Mouse (Mus musculus): ENCODE results near the gene Alkbh6. TPM values are rescaled to one million over a fixed set of nuclear protein-coding genes. Genes with fewer than 3 reads are reported as not detected.

Gene Alkbh6
- polyA plus RNA-seq, 1 experiment from 2014 or later, result 64.4 TPM

GRCm38 (mm10) chr7:30354059-30354458, 45.5 kb downstream of the Alkbh6 start:
- H3K36me3 ChIP-seq (ENCODE audit: control insufficient read depth, insufficient read depth, low read length), result no peaks in the 10 kb centered on the region
- no peak overlapping the region for H3K9ac ChIP-seq (ENCODE audit: low read length)
- H3K27me3 ChIP-seq (ENCODE audit: control insufficient read depth, insufficient read depth, low read length), result no peaks in the 10 kb centered on the region
- no peak overlapping the region for H3K27ac ChIP-seq (ENCODE audit: low read length)
- no peak for ATAC-seq (ENCODE audit: insufficient read depth, low FRiP score)
- no peaks in the 10 kb centered on the region for H3K9me3 ChIP-seq (replicated peaks; ENCODE audit: control insufficient read depth, low read length)
- H3K4me2 ChIP-seq (ENCODE audit: low read depth, low read length), result no peak overlapping the region
- 61% methylated on average over 4 of the region's 4 CpGs for WGBS
- no peak overlapping the region for H3K4me3 ChIP-seq (replicated peaks; ENCODE audit: low read length)
- no peaks in the 10 kb centered on the region; the same call in none of the 2 replicates for H3K4me1 ChIP-seq (ENCODE audit: control insufficient read depth, insufficient read depth, low read length)

- Histone ChIP-seq H3K9me3 (replicated peaks; ENCODE audit: control insufficient read depth, low read length) (no peaks in the 10 kb centered on the region), H3K4me2 (ENCODE audit: low read depth, low read length) (peak overlapping the region; percentile 48), H3K9ac (ENCODE audit: low read length) (peak overlapping the region; percentile 60), H3K27ac (ENCODE audit: low read length) (peak overlapping the region; percentile 90), H3K36me3 (ENCODE audit: control insufficient read depth, insufficient read depth, low read length) (no peaks in the 10 kb centered on the region), H3K4me3 (replicated peaks; ENCODE audit: low read length) (peak overlapping the region; percentile 34), H3K4me1 (ENCODE audit: control insufficient read depth, insufficient read depth, low read length) (peaks cover 21% of the 10 kb centered on the region), H3K27me3 (ENCODE audit: control insufficient read depth, insufficient read depth, low read length) (no peaks in the 10 kb centered on the region)
- peak; percentile 53; the same call in 1 of the 2 replicates for ATAC-seq (ENCODE audit: insufficient read depth, low FRiP score)
- WGBS, result 55% methylated on average over 7 of the region's 7 CpGs
These were observed 50.1 kb downstream of the Alkbh6 start for GRCm38 (mm10) chr7:30358378-30359186.

GRCm38 (mm10) chr7:30359276-30359865, 50.9 kb downstream of the Alkbh6 start:
- WGBS, result 57% methylated on average over 31 of the region's 31 CpGs
- H3K9ac ChIP-seq (ENCODE audit: low read length), result peak overlapping the region; percentile 60
- H3K9me3 ChIP-seq (replicated peaks; ENCODE audit: control insufficient read depth, low read length), result no peaks in the 10 kb centered on the region
- no peaks in the 10 kb centered on the region for H3K27me3 ChIP-seq (ENCODE audit: control insufficient read depth, insufficient read depth, low read length)
- peak overlapping the region; percentile 90 for H3K27ac ChIP-seq (ENCODE audit: low read length)
- H3K36me3 ChIP-seq (ENCODE audit: control insufficient read depth, insufficient read depth, low read length), result no peaks in the 10 kb centered on the region
- peak overlapping the region; percentile 34 for H3K4me3 ChIP-seq (replicated peaks; ENCODE audit: low read length)
- ATAC-seq (ENCODE audit: insufficient read depth, low FRiP score), result no peak
- peaks cover 21% of the 10 kb centered on the region for H3K4me1 ChIP-seq (ENCODE audit: control insufficient read depth, insufficient read depth, low read length)
- peak overlapping the region; percentile 48 for H3K4me2 ChIP-seq (ENCODE audit: low read depth, low read length)

- H3K27ac ChIP-seq (ENCODE audit: low read length), result peak overlapping the region; percentile 90
These were observed 51.5 kb downstream of the Alkbh6 start for GRCm38 (mm10) chr7:30360028-30360427.

GRCm38 (mm10) chr7:30362652-30363343, 54.3 kb downstream of the Alkbh6 start, which contains the start of gene Lrfn3:
Gene Lrfn3, minus strand, starts transcription at chr7:30362772.
- H3K27me3 ChIP-seq (ENCODE audit: control insufficient read depth, insufficient read depth, low read length), result no peaks in the 10 kb centered on the region
- ATAC-seq (ENCODE audit: insufficient read depth, low FRiP score), result peak; percentile 73; the same call in 1 of the 2 replicates

More at GRCm38 (mm10) chr7:30360028-30360427, 51.5 kb downstream of the Alkbh6 start:
- no peaks in the 10 kb centered on the region for H3K27me3 ChIP-seq (ENCODE audit: control insufficient read depth, insufficient read depth, low read length)
- no peaks in the 10 kb centered on the region for H3K9me3 ChIP-seq (replicated peaks; ENCODE audit: control insufficient read depth, low read length)
- H3K36me3 ChIP-seq (ENCODE audit: control insufficient read depth, insufficient read depth, low read length), result no peaks in the 10 kb centered on the region
- H3K4me2 ChIP-seq (ENCODE audit: low read depth, low read length), result peak overlapping the region; percentile 48
- no peak for ATAC-seq (ENCODE audit: insufficient read depth, low FRiP score)
- 81% methylated on average over 17 of the region's 17 CpGs for WGBS
- peak overlapping the region; percentile 60 for H3K9ac ChIP-seq (ENCODE audit: low read length)
- H3K4me3 ChIP-seq (replicated peaks; ENCODE audit: low read length), result peak overlapping the region; percentile 34
- peaks cover 21% of the 10 kb centered on the region for H3K4me1 ChIP-seq (ENCODE audit: control insufficient read depth, insufficient read depth, low read length)

GRCm38 (mm10) chr7:30363344-30363738, 54.8 kb downstream of the Alkbh6 start:
- 51% methylated on average over 6 of the region's 6 CpGs for WGBS

More at GRCm38 (mm10) chr7:30362652-30363343, 54.3 kb downstream of the Alkbh6 start, which contains the start of gene Lrfn3:
- H3K9me3 ChIP-seq (replicated peaks; ENCODE audit: control insufficient read depth, low read length), result no peaks in the 10 kb centered on the region
- H3K9ac ChIP-seq (ENCODE audit: low read length), result peak within 1 kb of the TSS; percentile 80
- 1% methylated on average over 51 of the region's 55 CpGs for WGBS
- H3K27ac ChIP-seq (ENCODE audit: low read length), result peak within 1 kb of the TSS; percentile 16; the same call in 1 of the 2 replicates
- H3K36me3 ChIP-seq (ENCODE audit: control insufficient read depth, insufficient read depth, low read length), result no peaks in the 10 kb centered on the region
- peaks cover 21% of the 10 kb centered on the region for H3K4me1 ChIP-seq (ENCODE audit: control insufficient read depth, insufficient read depth, low read length)
- H3K4me2 ChIP-seq (ENCODE audit: low read depth, low read length), result peak within 1 kb of the TSS; percentile 83
- H3K4me3 ChIP-seq (replicated peaks; ENCODE audit: low read length), result peak within 1 kb of the TSS; percentile 58

More at GRCm38 (mm10) chr7:30363344-30363738, 54.8 kb downstream of the Alkbh6 start:
- Histone ChIP-seq H3K4me1 (ENCODE audit: control insufficient read depth, insufficient read depth, low read length) (peaks cover 21% of the 10 kb centered on the region), H3K9me3 (replicated peaks; ENCODE audit: control insufficient read depth, low read length) (no peaks in the 10 kb centered on the region), H3K4me3 (replicated peaks; ENCODE audit: low read length) (peak overlapping the region; percentile 58), H3K27ac (ENCODE audit: low read length) (no peak overlapping the region), H3K9ac (ENCODE audit: low read length) (peak overlapping the region; percentile 80), H3K4me2 (ENCODE audit: low read depth, low read length) (peak overlapping the region; percentile 83), H3K27me3 (ENCODE audit: control insufficient read depth, insufficient read depth, low read length) (no peaks in the 10 kb centered on the region), H3K36me3 (ENCODE audit: control insufficient read depth, insufficient read depth, low read length) (no peaks in the 10 kb centered on the region)
- no peak for ATAC-seq (ENCODE audit: insufficient read depth, low FRiP score)

Other genes with a start within 250 kb of the Alkbh6 start
- 4.5 and 5.1 TPM in 2 replicates for gene Zfp82, start 235.8 kb upstream of the Alkbh6 start, polyA plus RNA-seq (2015; fragmentation: Nextera tagmentation; extraction: Ambion mirVana)
- gene Gm26920, start 218.3 kb upstream of the Alkbh6 start, polyA plus RNA-seq (2015; fragmentation: Nextera tagmentation; extraction: Ambion mirVana), result 0.70 and 0.87 TPM in 2 replicates
- 6.8 and 8.6 TPM in 2 replicates for gene Zfp566, start 218.2 kb upstream of the Alkbh6 start, polyA plus RNA-seq (2015; fragmentation: Nextera tagmentation; extraction: Ambion mirVana)
- 96.5 and 108 TPM in 2 replicates for gene Zfp260, start 213.9 kb upstream of the Alkbh6 start, polyA plus RNA-seq (2015; fragmentation: Nextera tagmentation; extraction: Ambion mirVana)
- 9.5 TPM in 2 replicates for gene Zfp382, start 186.8 kb upstream of the Alkbh6 start, polyA plus RNA-seq (2015; fragmentation: Nextera tagmentation; extraction: Ambion mirVana)
- 12.2 and 12.6 TPM in 2 replicates for gene Zfp146, start 139.0 kb upstream of the Alkbh6 start, polyA plus RNA-seq (2015; fragmentation: Nextera tagmentation; extraction: Ambion mirVana)
- gene Cox7a1, start 124.6 kb upstream of the Alkbh6 start, polyA plus RNA-seq (2015; fragmentation: Nextera tagmentation; extraction: Ambion mirVana), result 12.8 and 25.0 TPM in 2 replicates
- 90.0 and 98.5 TPM in 2 replicates for gene Capns1, start 109.9 kb upstream of the Alkbh6 start, polyA plus RNA-seq (2015; fragmentation: Nextera tagmentation; extraction: Ambion mirVana)
- 111 and 116 TPM in 2 replicates for gene Polr2i, start 76.8 kb upstream of the Alkbh6 start, polyA plus RNA-seq (2015; fragmentation: Nextera tagmentation; extraction: Ambion mirVana)
- gene Tbcb, start 76.4 kb upstream of the Alkbh6 start, polyA plus RNA-seq (2015; fragmentation: Nextera tagmentation; extraction: Ambion mirVana), result 148 and 151 TPM in 2 replicates
- 0.19 TPM in 1 of 2 replicates, not detected in the other for gene Ovol3, start 73.0 kb upstream of the Alkbh6 start, polyA plus RNA-seq (2015; fragmentation: Nextera tagmentation; extraction: Ambion mirVana)
- gene Thap8, start 28.6 kb upstream of the Alkbh6 start, polyA plus RNA-seq (2015; fragmentation: Nextera tagmentation; extraction: Ambion mirVana), result 0.25 and 0.53 TPM in 2 replicates
- 7.1 and 7.3 TPM in 2 replicates for gene Wdr62, start 28.3 kb upstream of the Alkbh6 start, polyA plus RNA-seq (2015; fragmentation: Nextera tagmentation; extraction: Ambion mirVana)
- 21.4 and 22.6 TPM in 2 replicates for gene Clip3, start 17.0 kb upstream of the Alkbh6 start, polyA plus RNA-seq (2015; fragmentation: Nextera tagmentation; extraction: Ambion mirVana)
- gene Syne4, start 6.1 kb downstream of the Alkbh6 start, polyA plus RNA-seq (2015; fragmentation: Nextera tagmentation; extraction: Ambion mirVana), result 54.0 and 54.3 TPM in 2 replicates
- 1.2 TPM in 1 of 2 replicates, not detected in the other for gene E130208F15Rik, start 13.0 kb downstream of the Alkbh6 start, polyA plus RNA-seq (2015; fragmentation: Nextera tagmentation; extraction: Ambion mirVana)
- gene Sdhaf1, start 15.2 kb downstream of the Alkbh6 start, polyA plus RNA-seq (2015; fragmentation: Nextera tagmentation; extraction: Ambion mirVana), result 12.1 and 14.6 TPM in 2 replicates
- gene Lrfn3, start 54.1 kb downstream of the Alkbh6 start, polyA plus RNA-seq (2015; fragmentation: Nextera tagmentation; extraction: Ambion mirVana), result 4.0 and 4.6 TPM in 2 replicates
- 71.0 and 75.8 TPM in 2 replicates for gene Tyrobp, start 105.0 kb downstream of the Alkbh6 start, polyA plus RNA-seq (2015; fragmentation: Nextera tagmentation; extraction: Ambion mirVana)
- 1.9 and 2.0 TPM in 2 replicates for gene Hcst, start 111.1 kb downstream of the Alkbh6 start, polyA plus RNA-seq (2015; fragmentation: Nextera tagmentation; extraction: Ambion mirVana)
- 1.5 and 2.0 TPM in 2 replicates for gene Nfkbid, start 113.0 kb downstream of the Alkbh6 start, polyA plus RNA-seq (2015; fragmentation: Nextera tagmentation; extraction: Ambion mirVana)
- gene Aplp1, start 136.8 kb downstream of the Alkbh6 start, polyA plus RNA-seq (2015; fragmentation: Nextera tagmentation; extraction: Ambion mirVana), result 29.2 and 33.0 TPM in 2 replicates
- 1.4 and 1.9 TPM in 2 replicates for gene Kirrel2, start 149.0 kb downstream of the Alkbh6 start, polyA plus RNA-seq (2015; fragmentation: Nextera tagmentation; extraction: Ambion mirVana)
- 3.4 and 4.2 TPM in 2 replicates for gene Nphs1, start 149.6 kb downstream of the Alkbh6 start, polyA plus RNA-seq (2015; fragmentation: Nextera tagmentation; extraction: Ambion mirVana)
- 3.6 and 4.0 TPM in 2 replicates for gene Prodh2, start 184.9 kb downstream of the Alkbh6 start, polyA plus RNA-seq (2015; fragmentation: Nextera tagmentation; extraction: Ambion mirVana)
- gene Arhgap33, start 226.3 kb downstream of the Alkbh6 start, polyA plus RNA-seq (2015; fragmentation: Nextera tagmentation; extraction: Ambion mirVana), result 5.6 and 5.7 TPM in 2 replicates
- 69.8 and 72.4 TPM in 2 replicates for gene Hspb6, start 243.5 kb downstream of the Alkbh6 start, polyA plus RNA-seq (2015; fragmentation: Nextera tagmentation; extraction: Ambion mirVana)
- 10.3 and 12.6 TPM in 2 replicates for gene Proser3, start 243.6 kb downstream of the Alkbh6 start, polyA plus RNA-seq (2015; fragmentation: Nextera tagmentation; extraction: Ambion mirVana)

Measured in stomach, embryonic 16.5 days (tissue).